Mouse (Mus musculus) megakaryocyte, embryonic 14.5 days (primary cell): Measurements from ENCODE around the gene Sec16a. TPM values are rescaled to one million over a fixed set of nuclear protein-coding genes. Genes with fewer than 3 reads are reported as not detected.

Source experiments
- H3K27me3 ChIP-seq: replicated peaks from 2 replicates; pipeline ENCODE3; 2012; ENCODE audit warnings: inconsistent platforms
- H3K36me3 ChIP-seq: replicated peaks from 2 replicates; pipeline ENCODE3; 2012; ENCODE audit warnings: low read length, inconsistent platforms, mixed read lengths
- H3K4me1 ChIP-seq: 2 replicates; pipeline ENCODE4 v1.6.1; 2012; ENCODE audit warnings: inconsistent platforms
- H3K4me3 ChIP-seq: replicated peaks from 2 replicates; pipeline ENCODE3; 2012; ENCODE audit warnings: moderate library complexity, mild to moderate bottlenecking, inconsistent platforms
- H3K9me3 ChIP-seq: 2 replicates; pipeline ENCODE4 v1.6.1; 2012; ENCODE audit warnings: inconsistent platforms
- FLI1 ChIP-seq: IDR thresholded peaks from 2 replicates; pipeline ENCODE4 v1.6.1; 2012; ENCODE audit warnings: low read length, inconsistent platforms, mixed read lengths
- GATA1 ChIP-seq: IDR thresholded peaks from 3 replicates; pipeline ENCODE4 v1.6.1; 2012; ENCODE audit warnings: mixed read lengths, low read length, inconsistent platforms, borderline replicate concordance
- polyA plus RNA-seq: library from polyadenylated mRNA; stranded (reverse); fragments of >175 nt; gene quantifications from 2 replicates; pipeline ENCODE4 v1.2.3, GENCODE M21; 2012; ENCODE audit warnings: low replicate concordance; ENCODE audit not compliant: insufficient read depth

The Sec16a gene
- polyA plus RNA-seq, 1 experiment, result 26.1 TPM

DNA sequence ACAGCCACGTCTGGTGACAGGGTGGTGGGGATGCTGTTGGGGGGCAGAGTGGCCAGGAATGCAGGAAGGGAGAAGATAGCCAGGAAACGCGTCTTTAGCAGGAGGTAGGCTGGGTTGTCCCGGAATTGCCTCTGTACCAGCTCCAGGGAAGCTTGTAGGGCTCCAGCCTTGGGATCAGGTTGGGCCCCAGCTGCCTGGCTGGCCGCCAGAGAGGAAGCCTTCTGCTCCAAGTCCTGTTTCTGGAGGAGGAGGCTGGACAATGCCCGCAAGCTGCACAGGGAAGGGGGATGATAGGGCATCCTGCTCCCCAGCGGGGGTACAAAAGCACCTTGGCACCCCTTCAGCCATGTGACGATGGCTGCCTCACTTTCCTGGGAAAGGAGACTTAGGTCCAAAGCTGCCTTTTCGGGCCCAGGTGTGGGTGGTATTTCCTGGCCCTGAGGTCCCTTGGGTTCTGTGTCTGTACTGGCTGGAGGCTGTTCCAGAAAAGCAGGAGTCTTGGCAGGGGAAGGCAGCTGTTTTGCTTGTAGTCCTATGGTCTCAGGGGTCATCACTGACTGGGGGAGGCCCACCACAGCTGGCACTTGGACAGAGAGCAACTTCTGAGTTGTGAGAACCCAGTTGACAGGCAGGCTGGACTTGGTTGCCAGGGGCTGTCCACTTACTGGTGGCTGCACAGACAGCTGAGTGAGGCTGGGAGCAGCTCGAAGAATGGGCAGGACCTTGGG is 80.1 kb downstream of the Sec16a start:
- Histone ChIP-seq H3K27me3 (no peaks in the 10 kb centered on the region), H3K9me3 (no peaks in the 10 kb centered on the region), H3K4me1 (peaks cover 43% of the 10 kb centered on the region), H3K4me3 (no peak overlapping the region), H3K36me3 (peaks cover 79% of the 10 kb centered on the region)
- no peak for TF ChIP-seq FLI1
- no peak for TF ChIP-seq GATA1

DNA sequence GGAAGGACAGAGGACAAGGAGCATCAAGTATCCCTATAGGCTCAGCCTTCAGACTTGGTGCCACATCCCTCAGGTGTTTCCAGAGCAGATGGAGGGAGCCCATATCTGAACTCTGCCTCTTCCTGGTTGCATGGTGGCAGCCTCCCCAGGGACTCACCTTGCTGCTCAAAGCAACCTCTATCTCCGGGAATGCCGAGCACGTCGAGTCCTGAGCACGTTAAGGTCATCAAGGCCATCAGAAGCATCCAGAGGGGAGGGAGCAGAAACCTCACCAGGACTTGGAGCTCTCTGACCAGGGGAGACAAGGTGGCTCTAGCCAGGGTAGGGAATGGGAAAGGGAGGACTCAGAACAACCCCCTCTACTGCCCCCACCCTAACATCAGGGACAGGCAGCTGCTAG is 81.5 kb downstream of the Sec16a start:
- no peak for TF ChIP-seq GATA1
- no peak for TF ChIP-seq FLI1
- Histone ChIP-seq H3K36me3 (peaks cover 75% of the 10 kb centered on the region), H3K4me3 (no peak overlapping the region), H3K27me3 (no peaks in the 10 kb centered on the region), H3K4me1 (peaks cover 56% of the 10 kb centered on the region), H3K9me3 (no peaks in the 10 kb centered on the region)

DNA sequence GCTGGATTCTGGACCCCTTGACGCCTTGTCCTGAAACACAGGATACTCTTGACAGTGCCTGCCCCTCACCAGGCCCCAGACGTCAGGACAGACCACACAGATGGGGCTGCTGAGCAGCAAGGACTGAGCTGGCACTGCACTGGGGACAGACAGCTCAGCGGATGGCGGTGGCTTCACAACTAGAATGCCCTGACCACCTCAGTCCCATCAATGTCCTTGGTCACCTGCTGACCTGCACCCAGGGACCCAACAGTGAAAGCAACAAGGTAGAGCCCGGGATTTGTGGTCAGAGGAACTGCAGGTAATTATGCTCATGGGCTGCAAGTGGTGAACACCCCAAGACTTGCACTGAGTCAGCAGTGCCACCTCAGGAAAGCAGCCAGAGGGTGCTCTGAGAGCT is 82.0 kb downstream of the Sec16a start:
- Histone ChIP-seq H3K4me1 (peaks cover 56% of the 10 kb centered on the region), H3K36me3 (peaks cover 75% of the 10 kb centered on the region), H3K4me3 (no peak overlapping the region), H3K9me3 (no peaks in the 10 kb centered on the region), H3K27me3 (peaks cover under 1% of the 10 kb centered on the region)
- no peak for TF ChIP-seq GATA1
- TF ChIP-seq FLI1, result no peak

DNA sequence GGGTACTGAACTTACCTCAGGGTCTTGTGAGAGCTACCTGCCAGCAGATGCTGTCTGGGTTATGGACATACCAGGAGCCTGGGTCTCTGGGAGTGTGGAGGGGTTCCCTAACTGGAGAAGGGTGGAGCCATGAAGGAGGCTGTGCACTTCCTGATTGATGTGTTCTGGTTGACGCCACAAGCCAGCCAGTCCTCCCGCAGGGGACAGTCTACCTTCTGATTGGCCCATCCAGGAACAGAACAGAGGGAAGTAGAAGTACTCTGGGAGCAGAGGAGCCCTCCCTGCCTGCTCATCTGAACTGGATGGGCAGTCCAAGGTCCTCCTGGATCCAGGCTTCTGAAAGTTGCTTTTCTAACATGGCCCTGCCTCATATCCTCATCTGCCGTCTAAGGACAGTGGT is 84.2 kb downstream of the Sec16a start, which contains the start of gene Card9:
Gene Card9 (minus strand): TSS at position 147 of the 400 bp plus-strand sequence.
- peak within 1 kb of the TSS; percentile 89 for H3K4me3 ChIP-seq
- no peak for TF ChIP-seq GATA1
- no peak for TF ChIP-seq FLI1
- H3K36me3 ChIP-seq, result peaks cover 72% of the 10 kb centered on the region

DNA sequence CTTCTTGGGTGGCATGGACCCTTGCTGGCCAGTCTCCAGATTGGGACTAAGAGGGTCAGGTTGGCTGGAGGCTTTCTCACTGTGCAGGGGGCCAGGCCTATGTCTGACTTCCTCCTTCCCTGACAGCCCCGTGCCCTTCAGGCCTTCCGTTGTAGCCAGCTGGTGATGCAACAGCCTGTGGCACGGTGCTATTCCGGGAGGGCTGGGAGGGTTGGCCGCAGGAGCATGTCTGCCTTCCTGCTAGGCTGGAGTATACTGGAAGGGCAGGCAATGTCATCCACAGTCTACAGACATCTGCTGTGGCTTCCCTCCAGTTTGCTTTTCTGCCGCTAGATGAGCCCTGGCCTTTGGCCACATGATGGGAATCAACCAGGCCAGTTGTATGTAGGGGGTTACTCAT is 85.0 kb downstream of the Sec16a start:
- H3K9me3 ChIP-seq, result no peaks in the 10 kb centered on the region
- H3K4me1 ChIP-seq, result peaks cover 74% of the 10 kb centered on the region
- peaks cover 71% of the 10 kb centered on the region for H3K36me3 ChIP-seq
- TF ChIP-seq FLI1 (no peak), GATA1 (no peak)
- peak overlapping the region; percentile 89 for H3K4me3 ChIP-seq
- peaks cover 5% of the 10 kb centered on the region for H3K27me3 ChIP-seq

More for the DNA sequence above, 84.2 kb downstream of the Sec16a start, which contains the start of gene Card9:
- no peaks in the 10 kb centered on the region for H3K9me3 ChIP-seq
- peaks cover 5% of the 10 kb centered on the region for H3K27me3 ChIP-seq
- H3K4me1 ChIP-seq, result peaks cover 72% of the 10 kb centered on the region

Other genes with a start within 250 kb of the Sec16a start
- gene Lhx3, start 236.9 kb downstream of the Sec16a start, polyA plus RNA-seq, result not detected in 2 replicates
- gene Qsox2, start 207.7 kb downstream of the Sec16a start, polyA plus RNA-seq, result 3.5 and 9.1 TPM in 2 replicates
- gene Ccdc187, start 150.7 kb downstream of the Sec16a start, polyA plus RNA-seq, result not detected in 2 replicates
- 39.8 and 114 TPM in 2 replicates for gene Gpsm1, start 129.7 kb downstream of the Sec16a start, polyA plus RNA-seq
- 34.4 and 35.3 TPM in 2 replicates for gene Dnlz, start 93.1 kb downstream of the Sec16a start, polyA plus RNA-seq
- gene Card9, start 84.3 kb downstream of the Sec16a start, polyA plus RNA-seq, result 29.8 and 81.2 TPM in 2 replicates
- gene Snapc4, start 64.6 kb downstream of the Sec16a start, polyA plus RNA-seq, result 15.8 and 18.0 TPM in 2 replicates
- 10.0 and 30.9 TPM in 2 replicates for gene Entr1, start 55.9 kb downstream of the Sec16a start, polyA plus RNA-seq
- gene Pmpca, start 55.9 kb downstream of the Sec16a start, polyA plus RNA-seq, result 110 and 172 TPM in 2 replicates
- 6.3 and 18.1 TPM in 2 replicates for gene Inpp5e, start 36.0 kb downstream of the Sec16a start, polyA plus RNA-seq
- gene Notch1, start 71.4 kb upstream of the Sec16a start, polyA plus RNA-seq, result 1.2 and 4.2 TPM in 2 replicates
- gene Egfl7, start 134.8 kb upstream of the Sec16a start, polyA plus RNA-seq, result 19.7 and 90.5 TPM in 2 replicates
- gene Gm20532, start 141.4 kb upstream of the Sec16a start, polyA plus RNA-seq, result not detected in 2 replicates
- 34.1 and 41.8 TPM in 2 replicates for gene Agpat2, start 159.2 kb upstream of the Sec16a start, polyA plus RNA-seq
- 1.2 TPM in 1 of 2 replicates, not detected in the other for gene Fam69b, start 183.2 kb upstream of the Sec16a start, polyA plus RNA-seq
- gene Lcn4, start 226.1 kb upstream of the Sec16a start, polyA plus RNA-seq, result not detected in 2 replicates